Mouse (Mus musculus) C2C12 (cell line): ENCODE data around the gene Arhgap15. TPM values are rescaled to one million over a fixed set of nuclear protein-coding genes. Genes with fewer than 3 reads are reported as not detected.

Experiments
- H3K27me3 ChIP-seq: one replicate; pipeline ENCODE4 v1.6.1; 2011; ENCODE audit not compliant: control insufficient read depth, insufficient read depth, insufficient read length
- H3K36me3 ChIP-seq: one replicate; pipeline ENCODE4 v1.6.1; 2011; ENCODE audit not compliant: control insufficient read depth, insufficient read depth
- H3K4me3 ChIP-seq: one replicate; pipeline ENCODE4 v1.5.1; 2011; ENCODE audit warnings: mild to moderate bottlenecking, control low read depth; ENCODE audit not compliant: poor library complexity, insufficient read depth, severe bottlenecking
- H3K79me2 ChIP-seq: one replicate; pipeline ENCODE4 v1.6.1; 2011; ENCODE audit not compliant: control insufficient read depth, insufficient read depth
- H3K79me3 ChIP-seq: one replicate; pipeline ENCODE4 v1.6.1; 2011; ENCODE audit warnings: low read depth, control low read depth
- H3ac ChIP-seq: one replicate; pipeline ENCODE3; 2011; ENCODE audit warnings: low read depth; ENCODE audit not compliant: control insufficient read depth, insufficient read length
- CEBPB ChIP-seq: IDR thresholded peaks from one replicate; pipeline ENCODE4 v1.6.1; 2011; ENCODE audit warnings: low read depth, mild to moderate bottlenecking, control low read depth, moderate library complexity
- CTCF ChIP-seq: IDR thresholded peaks from one replicate; pipeline ENCODE4 v1.5.1; 2011; ENCODE audit not compliant: control insufficient read depth, insufficient read depth, insufficient read length
- FOSL1 ChIP-seq: IDR thresholded peaks from one replicate; pipeline ENCODE4 v1.8.0; 2011; ENCODE audit warnings: mild to moderate bottlenecking, low read length; ENCODE audit not compliant: poor library complexity, insufficient read depth, severe bottlenecking
- MAX ChIP-seq: IDR thresholded peaks from one replicate; pipeline ENCODE4 v1.6.1; 2011; ENCODE audit warnings: mild to moderate bottlenecking, control low read depth
- MYOD1 ChIP-seq: IDR thresholded peaks from one replicate; pipeline ENCODE4 v1.6.1; 2011; ENCODE audit warnings: low read depth; ENCODE audit not compliant: control insufficient read depth, insufficient read length
- MYOG ChIP-seq: IDR thresholded peaks from one replicate; pipeline ENCODE4 v1.6.1; 2011; ENCODE audit not compliant: control insufficient read depth, insufficient read length; ENCODE audit errors: extremely low read depth
- USF1 ChIP-seq: IDR thresholded peaks from one replicate; pipeline ENCODE4 v1.6.1; 2011; ENCODE audit warnings: low read depth, mild to moderate bottlenecking, control low read depth, moderate library complexity
- polyA plus RNA-seq: library from polyadenylated mRNA; unstranded; fragments of >200 nt; fragmentation: generic; extraction: Trizol; gene quantifications from one replicate; pipeline ENCODE4 v1.2.1, GENCODE M21; 2012; ENCODE audit warnings: missing spikeins

Arhgap15 gene
- polyA plus RNA-seq, 1 experiment, result not detected

DNA sequence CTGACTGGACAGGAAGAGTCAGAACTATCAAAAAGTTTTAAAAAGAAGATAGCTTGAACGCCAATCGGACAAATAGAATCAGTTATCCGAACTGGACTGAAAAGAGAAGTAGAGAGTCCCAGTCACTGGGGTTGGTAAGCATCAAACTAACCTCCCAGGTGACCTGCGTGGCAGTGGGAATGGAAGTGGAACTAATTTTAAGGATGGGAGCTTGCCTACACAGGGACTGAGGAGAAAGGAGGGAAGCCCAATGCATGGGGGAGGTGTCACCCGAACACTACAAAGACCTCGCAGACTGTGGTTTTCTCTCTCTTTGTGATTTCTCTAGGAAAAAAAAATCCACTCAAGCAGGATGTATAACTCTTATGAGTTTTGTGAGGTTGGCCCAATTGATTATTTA lies 469.2 kb downstream of the Arhgap15 start:
- no peaks in the 10 kb centered on the region for H3K79me3 ChIP-seq
- H3K27me3 ChIP-seq, result no peaks in the 10 kb centered on the region
- TF ChIP-seq FOSL1 (no peak), CEBPB (no peak), MYOG (no peak), CTCF (no peak), MAX (no peak), MYOD1 (no peak), USF1 (no peak)

DNA sequence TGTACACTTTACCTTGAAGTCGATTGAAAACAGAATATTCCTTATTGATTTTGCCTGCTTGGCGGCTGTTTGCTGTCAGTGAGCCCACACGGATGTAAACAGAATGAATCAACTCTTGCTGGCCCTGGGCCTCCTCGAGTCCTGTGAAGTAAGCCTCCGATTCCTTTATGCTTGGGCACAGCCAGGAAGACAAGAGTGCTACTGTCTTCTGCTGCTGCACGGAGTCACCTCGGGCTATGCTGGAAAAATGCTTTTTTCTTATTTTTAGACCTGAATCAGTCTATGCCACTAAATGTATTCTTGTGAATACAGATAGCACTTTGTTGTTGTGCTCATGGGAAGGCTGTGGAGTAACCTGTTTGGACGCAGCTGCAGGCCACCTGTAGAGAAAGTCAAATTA lies 469.7 kb downstream of the Arhgap15 start:
- Histone ChIP-seq H3K79me2 (no peaks in the 10 kb centered on the region), H3K4me3 (no peak overlapping the region), H3K36me3 (no peaks in the 10 kb centered on the region), H3K27me3 (no peaks in the 10 kb centered on the region), H3K79me3 (no peaks in the 10 kb centered on the region), H3ac (no peak overlapping the region)
- TF ChIP-seq MAX (no peak), USF1 (no peak), FOSL1 (no peak), MYOD1 (no peak), CTCF (no peak), MYOG (no peak), CEBPB (no peak)

More for the DNA sequence above, 469.2 kb downstream of the Arhgap15 start:
- no peaks in the 10 kb centered on the region for H3K79me2 ChIP-seq
- H3ac ChIP-seq, result no peak overlapping the region
- no peak overlapping the region for H3K4me3 ChIP-seq
- no peaks in the 10 kb centered on the region for H3K36me3 ChIP-seq

DNA sequence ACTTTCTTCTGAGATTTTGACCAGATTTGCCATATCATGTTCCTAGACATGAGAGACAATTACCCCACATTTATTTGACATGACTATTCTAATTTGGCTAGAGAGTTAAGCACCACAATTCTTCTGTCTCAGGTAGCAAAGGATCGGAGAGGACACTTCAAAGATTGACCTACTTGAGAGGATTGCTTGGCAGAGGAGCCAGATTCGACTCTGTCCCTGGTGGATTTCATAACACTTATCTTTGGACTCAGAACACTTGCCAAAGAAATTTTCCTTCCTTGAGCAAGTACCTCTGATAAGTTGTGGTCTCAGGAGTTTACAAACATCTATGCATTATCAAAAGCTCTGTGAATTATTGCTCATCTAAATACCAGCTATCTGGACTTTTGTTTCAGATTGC lies 473.1 kb downstream of the Arhgap15 start:
- H3K79me3 ChIP-seq, result no peaks in the 10 kb centered on the region
- no peaks in the 10 kb centered on the region for H3K27me3 ChIP-seq
- no peak overlapping the region for H3ac ChIP-seq
- H3K79me2 ChIP-seq, result no peaks in the 10 kb centered on the region
- TF ChIP-seq USF1 (no peak), MYOD1 (no peak), MAX (no peak), CEBPB (no peak), FOSL1 (no peak), MYOG (no peak), CTCF (no peak)
- H3K36me3 ChIP-seq, result no peaks in the 10 kb centered on the region
- H3K4me3 ChIP-seq, result no peak overlapping the region

DNA sequence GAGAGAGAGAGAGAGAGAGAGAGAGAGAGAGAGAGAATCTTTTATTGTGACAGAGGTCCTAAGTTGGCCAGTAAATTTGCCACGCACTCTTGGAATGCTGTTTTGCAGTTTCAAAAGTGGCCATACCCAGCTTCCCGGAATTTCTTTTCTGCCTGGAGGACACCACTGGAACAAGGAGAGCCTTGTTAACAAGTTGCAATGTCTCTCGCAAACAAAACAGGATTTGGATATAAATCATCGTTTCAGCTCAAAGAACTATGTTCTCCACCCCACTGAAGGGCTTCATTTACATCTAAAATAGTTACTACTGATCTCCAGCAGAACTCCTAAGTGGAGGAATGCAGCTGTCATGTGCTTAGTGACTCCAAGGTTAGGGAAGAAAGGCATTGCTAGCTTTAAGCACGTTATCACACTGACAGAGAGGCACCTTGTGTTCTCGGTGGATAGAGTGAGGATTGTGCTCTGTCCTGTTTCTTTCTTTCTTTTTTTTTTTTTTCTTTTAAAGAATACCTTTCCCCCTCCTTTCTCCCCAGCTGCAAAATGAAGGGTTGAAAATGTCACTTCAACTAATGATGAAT lies 473.6 kb downstream of the Arhgap15 start:
- TF ChIP-seq MYOD1 (no peak), MYOG (no peak), CTCF (no peak), CEBPB (no peak), MAX (no peak), FOSL1 (no peak), USF1 (no peak)
- no peak overlapping the region for H3ac ChIP-seq
- H3K27me3 ChIP-seq, result no peaks in the 10 kb centered on the region
- no peaks in the 10 kb centered on the region for H3K79me3 ChIP-seq
- no peaks in the 10 kb centered on the region for H3K79me2 ChIP-seq
- no peaks in the 10 kb centered on the region for H3K36me3 ChIP-seq
- no peak overlapping the region for H3K4me3 ChIP-seq

DNA sequence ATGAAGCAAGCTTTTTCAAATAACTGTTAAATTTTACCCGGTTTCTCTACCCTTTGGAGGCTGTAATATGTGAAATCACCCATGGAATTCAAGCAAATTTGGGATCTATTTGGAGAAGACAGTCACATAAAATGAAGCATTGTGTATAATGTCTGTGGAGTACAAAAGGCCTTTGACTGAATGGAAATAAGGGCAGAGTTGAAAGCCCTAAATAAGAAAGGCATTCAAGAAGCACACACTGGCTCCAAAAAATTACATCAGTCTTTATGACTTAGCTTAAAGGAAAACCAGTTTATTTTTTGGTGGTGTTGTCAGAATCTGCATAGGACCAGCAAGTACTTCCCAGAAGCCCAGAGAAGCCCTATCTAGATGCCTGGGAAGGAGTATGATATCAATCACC lies 486.2 kb downstream of the Arhgap15 start:
- TF ChIP-seq CTCF, result no peak
- TF ChIP-seq USF1, result no peak
- H3K27me3 ChIP-seq, result no peaks in the 10 kb centered on the region
- no peak overlapping the region for H3K4me3 ChIP-seq
- no peaks in the 10 kb centered on the region for H3K79me2 ChIP-seq
- no peaks in the 10 kb centered on the region for H3K79me3 ChIP-seq
- no peak overlapping the region for H3ac ChIP-seq
- no peaks in the 10 kb centered on the region for H3K36me3 ChIP-seq
